Mouse (Mus musculus): ENCODE measurements around the gene Ccdc9. TPM values are rescaled to one million over a fixed set of nuclear protein-coding genes. Genes with fewer than 3 reads are reported as not detected.

The Ccdc9 gene
- polyA plus RNA-seq, 1 experiment from 2014 or later, result 22.1 TPM

DNA sequence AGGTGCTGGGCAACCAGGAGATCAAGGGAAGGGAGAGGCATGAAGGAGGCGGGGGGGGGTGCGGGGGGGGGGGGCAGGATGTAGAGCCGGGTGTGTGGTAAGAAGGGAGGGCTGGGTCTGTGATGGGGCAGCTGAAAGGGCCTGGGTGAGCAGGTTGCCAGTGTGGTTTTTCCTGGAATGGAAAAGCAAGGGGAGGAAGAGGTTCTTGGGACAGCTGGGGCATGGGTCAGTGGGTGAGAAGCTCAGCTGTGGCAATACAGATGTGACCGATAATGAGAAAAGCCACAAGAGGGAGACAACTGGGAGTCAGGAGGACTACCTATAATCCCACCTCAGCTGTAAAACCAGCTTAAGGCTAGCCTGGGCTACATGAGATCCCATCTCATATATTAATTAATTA, 40.6 kb downstream of the Ccdc9 start:
- Histone ChIP-seq H3K9me3 (replicated peaks; ENCODE audit: control insufficient read depth, low read length, poor library complexity, severe bottlenecking) (no peaks in the 10 kb centered on the region), H3K4me1 (ENCODE audit: control insufficient read depth, insufficient read depth, low read length) (no peaks in the 10 kb centered on the region), H3K4me2 (ENCODE audit: low read length) (no peak overlapping the region), H3K27me3 (ENCODE audit: control insufficient read depth, insufficient read depth, low read depth, low read length) (no peaks in the 10 kb centered on the region), H3K9ac (ENCODE audit: low read depth, low read length) (no peak overlapping the region), H3K4me3 (ENCODE audit: low read depth, low read length) (no peak overlapping the region), H3K27ac (ENCODE audit: low read length) (no peak overlapping the region), H3K36me3 (ENCODE audit: control insufficient read depth, insufficient read depth, low read length) (no peaks in the 10 kb centered on the region)
- WGBS, result 67% methylated on average over 1 of the region's 4 CpGs
- ATAC-seq, result no peak

DNA sequence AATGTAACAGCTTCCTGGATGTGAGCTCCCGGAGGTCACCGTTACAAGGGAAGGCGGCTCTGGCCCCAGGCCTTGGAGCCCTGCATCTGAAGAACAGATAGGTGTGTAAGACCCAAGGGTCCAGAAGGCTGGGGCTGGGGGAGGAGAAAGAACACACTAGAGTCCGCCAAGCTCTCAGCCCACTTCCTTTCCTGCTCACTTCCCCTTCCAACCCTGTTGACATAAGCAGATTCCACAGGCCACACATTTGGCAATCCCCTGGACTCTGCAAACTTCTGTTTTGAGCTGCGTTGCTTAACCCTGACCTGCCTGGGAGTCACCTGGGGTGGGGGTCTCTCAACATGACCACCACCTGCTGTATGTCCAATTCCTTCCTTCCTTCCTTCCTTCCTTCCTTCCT, 42.5 kb downstream of the Ccdc9 start, which contains the start of gene C5ar2:
Gene C5ar2, minus strand, starts transcription at position 88 of the 400 bp plus-strand sequence.
- 81% methylated on average over 5 of the region's 5 CpGs for WGBS

DNA sequence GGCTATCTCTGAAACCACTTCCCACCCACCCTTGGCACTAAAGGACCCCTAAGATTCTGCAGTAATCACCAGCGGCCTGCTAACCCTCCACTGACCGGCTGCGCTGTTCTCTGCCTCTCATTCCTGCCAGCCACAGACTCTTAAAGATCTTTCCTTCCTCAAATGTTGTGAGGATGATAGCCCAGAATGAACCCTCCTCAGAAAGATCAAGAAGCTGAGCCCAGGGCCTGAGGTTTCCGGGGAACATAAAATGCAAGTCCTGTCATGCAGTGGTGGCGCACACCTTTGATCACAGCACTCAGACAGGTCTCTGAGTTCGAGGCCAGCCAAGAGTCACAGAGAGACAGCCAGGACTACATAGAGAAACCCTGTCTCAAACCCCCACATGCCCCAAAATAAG, 44.4 kb downstream of the Ccdc9 start:
- H3K9me3 ChIP-seq (replicated peaks; ENCODE audit: control insufficient read depth, low read length, poor library complexity, severe bottlenecking), result no peaks in the 10 kb centered on the region
- H3K4me2 ChIP-seq (ENCODE audit: low read length), result no peak overlapping the region
- no peaks in the 10 kb centered on the region for H3K27me3 ChIP-seq (ENCODE audit: control insufficient read depth, insufficient read depth, low read depth, low read length)
- H3K36me3 ChIP-seq (ENCODE audit: control insufficient read depth, insufficient read depth, low read length), result no peaks in the 10 kb centered on the region
- no peak overlapping the region for H3K9ac ChIP-seq (ENCODE audit: low read depth, low read length)
- no peaks in the 10 kb centered on the region for H3K4me1 ChIP-seq (ENCODE audit: control insufficient read depth, insufficient read depth, low read length)
- WGBS, result 85% methylated on average over 6 of the region's 6 CpGs
- H3K27ac ChIP-seq (ENCODE audit: low read length), result no peak overlapping the region
- H3K4me3 ChIP-seq (ENCODE audit: low read depth, low read length), result no peak overlapping the region
- no peak for ATAC-seq

More for the DNA sequence above, 42.5 kb downstream of the Ccdc9 start, which contains the start of gene C5ar2:
- Histone ChIP-seq H3K27ac (ENCODE audit: low read length) (no peak within 1 kb of the TSS), H3K4me2 (ENCODE audit: low read length) (no peak within 1 kb of the TSS), H3K4me3 (ENCODE audit: low read depth, low read length) (no peak within 1 kb of the TSS), H3K36me3 (ENCODE audit: control insufficient read depth, insufficient read depth, low read length) (no peaks in the 10 kb centered on the region), H3K9ac (ENCODE audit: low read depth, low read length) (no peak within 1 kb of the TSS), H3K4me1 (ENCODE audit: control insufficient read depth, insufficient read depth, low read length) (no peaks in the 10 kb centered on the region), H3K27me3 (ENCODE audit: control insufficient read depth, insufficient read depth, low read depth, low read length) (no peaks in the 10 kb centered on the region), H3K9me3 (replicated peaks; ENCODE audit: control insufficient read depth, low read length, poor library complexity, severe bottlenecking) (no peaks in the 10 kb centered on the region)
- no peak for ATAC-seq

- Histone ChIP-seq H3K4me3 (ENCODE audit: low read depth, low read length) (no peak overlapping the region), H3K9ac (ENCODE audit: low read depth, low read length) (no peak overlapping the region), H3K36me3 (ENCODE audit: control insufficient read depth, insufficient read depth, low read length) (no peaks in the 10 kb centered on the region), H3K9me3 (replicated peaks; ENCODE audit: control insufficient read depth, low read length, poor library complexity, severe bottlenecking) (no peaks in the 10 kb centered on the region), H3K4me2 (ENCODE audit: low read length) (no peak overlapping the region), H3K27ac (ENCODE audit: low read length) (no peak overlapping the region), H3K4me1 (ENCODE audit: control insufficient read depth, insufficient read depth, low read length) (no peaks in the 10 kb centered on the region), H3K27me3 (ENCODE audit: control insufficient read depth, insufficient read depth, low read depth, low read length) (no peaks in the 10 kb centered on the region)
- 70% methylated on average over 11 of the region's 11 CpGs for WGBS
- ATAC-seq, result no peak
These were observed 44.8 kb downstream of the Ccdc9 start for GRCm38 (mm10) chr7:16241787-16242186.

- no peak overlapping the region for H3K9ac ChIP-seq (ENCODE audit: low read depth, low read length)
- H3K4me2 ChIP-seq (ENCODE audit: low read length), result no peak overlapping the region
- no peaks in the 10 kb centered on the region for H3K4me1 ChIP-seq (ENCODE audit: control insufficient read depth, insufficient read depth, low read length)
- WGBS, result 100% methylated on average over 1 of the region's 1 CpGs
- no peak for ATAC-seq
- no peaks in the 10 kb centered on the region for H3K27me3 ChIP-seq (ENCODE audit: control insufficient read depth, insufficient read depth, low read depth, low read length)
- no peaks in the 10 kb centered on the region for H3K36me3 ChIP-seq (ENCODE audit: control insufficient read depth, insufficient read depth, low read length)
- H3K9me3 ChIP-seq (replicated peaks; ENCODE audit: control insufficient read depth, low read length, poor library complexity, severe bottlenecking), result no peaks in the 10 kb centered on the region
- H3K27ac ChIP-seq (ENCODE audit: low read length), result no peak overlapping the region
- H3K4me3 ChIP-seq (ENCODE audit: low read depth, low read length), result no peak overlapping the region
These were observed 45.7 kb downstream of the Ccdc9 start for GRCm38 (mm10) chr7:16240978-16241303.

GRCm38 (mm10) chr7:16240281-16240977, 46.2 kb downstream of the Ccdc9 start:
- 77% methylated on average over 7 of the region's 7 CpGs for WGBS
- ATAC-seq, result no peak
- Histone ChIP-seq H3K4me2 (ENCODE audit: low read length) (no peak overlapping the region), H3K27me3 (ENCODE audit: control insufficient read depth, insufficient read depth, low read depth, low read length) (no peaks in the 10 kb centered on the region), H3K4me3 (ENCODE audit: low read depth, low read length) (no peak overlapping the region), H3K36me3 (ENCODE audit: control insufficient read depth, insufficient read depth, low read length) (no peaks in the 10 kb centered on the region), H3K4me1 (ENCODE audit: control insufficient read depth, insufficient read depth, low read length) (no peaks in the 10 kb centered on the region), H3K9ac (ENCODE audit: low read depth, low read length) (no peak overlapping the region), H3K27ac (ENCODE audit: low read length) (no peak overlapping the region), H3K9me3 (replicated peaks; ENCODE audit: control insufficient read depth, low read length, poor library complexity, severe bottlenecking) (no peaks in the 10 kb centered on the region)

GRCm38 (mm10) chr7:16239554-16239997, 47.0 kb downstream of the Ccdc9 start:
- Histone ChIP-seq H3K4me3 (ENCODE audit: low read depth, low read length) (no peak overlapping the region), H3K36me3 (ENCODE audit: control insufficient read depth, insufficient read depth, low read length) (no peaks in the 10 kb centered on the region), H3K9me3 (replicated peaks; ENCODE audit: control insufficient read depth, low read length, poor library complexity, severe bottlenecking) (no peaks in the 10 kb centered on the region), H3K27me3 (ENCODE audit: control insufficient read depth, insufficient read depth, low read depth, low read length) (no peaks in the 10 kb centered on the region), H3K9ac (ENCODE audit: low read depth, low read length) (no peak overlapping the region), H3K27ac (ENCODE audit: low read length) (no peak overlapping the region), H3K4me2 (ENCODE audit: low read length) (no peak overlapping the region), H3K4me1 (ENCODE audit: control insufficient read depth, insufficient read depth, low read length) (no peaks in the 10 kb centered on the region)
- WGBS, result 63% methylated on average over 9 of the region's 9 CpGs
- no peak for ATAC-seq

DNA sequence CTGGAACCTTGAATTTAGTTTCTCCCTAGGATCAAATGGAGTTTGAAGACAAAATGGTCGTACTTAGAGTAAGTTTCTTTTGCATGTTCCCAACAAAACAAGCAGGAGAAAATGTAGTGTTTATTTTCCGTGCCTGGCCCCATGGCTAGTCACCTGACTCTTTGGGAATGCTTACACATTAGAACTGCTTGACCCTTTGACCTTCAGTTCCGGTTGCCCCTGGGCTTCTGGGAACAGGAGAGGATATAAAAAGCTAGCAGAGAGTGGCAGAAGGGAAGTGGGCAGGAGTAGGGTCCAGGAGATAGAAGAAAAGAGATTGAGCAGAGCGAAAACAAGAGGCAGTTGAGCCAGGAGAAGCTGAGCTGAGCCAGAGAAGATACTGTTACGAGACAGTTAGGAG, 56.7 kb downstream of the Ccdc9 start:
- peaks cover 6% of the 10 kb centered on the region; the same call in 1 of the 2 replicates for H3K9me3 ChIP-seq (replicated peaks; ENCODE audit: control insufficient read depth, low read length, poor library complexity, severe bottlenecking)
- no peak overlapping the region for H3K4me3 ChIP-seq (ENCODE audit: low read depth, low read length)
- no peak for ATAC-seq
- WGBS, result 62% methylated on average over 5 of the region's 5 CpGs
- no peak overlapping the region for H3K4me2 ChIP-seq (ENCODE audit: low read length)
- no peak overlapping the region for H3K9ac ChIP-seq (ENCODE audit: low read depth, low read length)
- H3K27me3 ChIP-seq (ENCODE audit: control insufficient read depth, insufficient read depth, low read depth, low read length), result no peaks in the 10 kb centered on the region
- H3K36me3 ChIP-seq (ENCODE audit: control insufficient read depth, insufficient read depth, low read length), result no peaks in the 10 kb centered on the region
- H3K27ac ChIP-seq (ENCODE audit: low read length), result no peak overlapping the region
- no peaks in the 10 kb centered on the region for H3K4me1 ChIP-seq (ENCODE audit: control insufficient read depth, insufficient read depth, low read length)
